Mouse (Mus musculus) ES-E14 (cell line): ENCODE data around the gene Gltpd2.

ENCODE experiments used
- MAFK ChIP-seq: IDR thresholded peaks from 2 replicates; pipeline ENCODE4 v1.6.1; 2014; ENCODE audit warnings: mild to moderate bottlenecking, low read depth, low read length, inconsistent platforms; ENCODE audit not compliant: insufficient read depth
- ZC3H11A ChIP-seq: IDR thresholded peaks from 2 replicates; pipeline ENCODE4 v1.6.1; 2012; ENCODE audit warnings: low read depth, mild to moderate bottlenecking, inconsistent platforms, low read length, borderline replicate concordance

GRCm38 (mm10) chr11:70472716-70473115 is 46.3 kb upstream of the Gltpd2 start:
- TF ChIP-seq ZC3H11A: no peak
- no peak for TF ChIP-seq MAFK
